Mouse (Mus musculus): ENCODE measurements around the gene Trp53.
"Not testable (repeated sequence)": the region's sequence is repeated elsewhere in the genome, so short reads cannot be mapped to it uniquely, and the experiment has no call there.

GRCm38 (mm10) chr11:69541741-69542140 is 38.4 kb upstream of the Trp53 start:
- not testable (repeated sequence) for TF ChIP-seq POLR2A (IDR thresholded peaks at IDR 0.05; ENCODE audit: control insufficient read depth, low read depth, low read length); CTCF (IDR thresholded peaks at IDR 0.05; ENCODE audit: control insufficient read depth, insufficient read depth, insufficient replicate concordance, low read depth, low read length)

Data from testis, adult 2 months (tissue).